Mouse (Mus musculus) skeletal muscle tissue, adult 2 months (tissue): ENCODE data around the gene Mroh2a.

Experiments
- DNase-seq: peaks from one replicate; pipeline ENCODE4 v3.0.0-alpha.2; 2012; ENCODE audit warnings: low read depth, low spot score

The Mroh2a gene

GRCm38 (mm10) chr1:88291409-88292005 lies 64.7 kb downstream of the Mroh2a start:
- no peak for DNase-seq

GRCm38 (mm10) chr1:88292057-88292456 lies 65.3 kb downstream of the Mroh2a start:
- no peak for DNase-seq

GRCm38 (mm10) chr1:88294650-88295049 lies 67.9 kb downstream of the Mroh2a start:
- DNase-seq, result peak; percentile 3

GRCm38 (mm10) chr1:88296171-88296920 lies 69.6 kb downstream of the Mroh2a start:
- DNase-seq, result peak; percentile 9

GRCm38 (mm10) chr1:88297480-88298258 lies 70.9 kb downstream of the Mroh2a start:
- peak; percentile 2 for DNase-seq

- peak; percentile 3 for DNase-seq
Observed at GRCm38 (mm10) chr1:88298686-88299528, 72.1 kb downstream of the Mroh2a start.

- peak; percentile 8 for DNase-seq
Observed at GRCm38 (mm10) chr1:88299529-88299945, 72.8 kb downstream of the Mroh2a start.

GRCm38 (mm10) chr1:88300301-88301050 lies 73.7 kb downstream of the Mroh2a start:
- peak; percentile 7 for DNase-seq

- peak; percentile 10 for DNase-seq
Observed at GRCm38 (mm10) chr1:88301121-88302014, 74.6 kb downstream of the Mroh2a start.

GRCm38 (mm10) chr1:88302057-88302740 lies 75.4 kb downstream of the Mroh2a start:
- peak; percentile 5 for DNase-seq

- DNase-seq, result peak; percentile 0
Observed at GRCm38 (mm10) chr1:88303762-88304161, 77.0 kb downstream of the Mroh2a start.

- peak; percentile 11 for DNase-seq
Observed at GRCm38 (mm10) chr1:88304261-88304985, 77.6 kb downstream of the Mroh2a start.

GRCm38 (mm10) chr1:88305018-88305795 lies 78.4 kb downstream of the Mroh2a start:
- DNase-seq, result peak; percentile 0

- peak; percentile 3 for DNase-seq
Observed at GRCm38 (mm10) chr1:88306543-88306942, 79.8 kb downstream of the Mroh2a start.

GRCm38 (mm10) chr1:88307180-88307579 lies 80.4 kb downstream of the Mroh2a start:
- DNase-seq, result peak; percentile 2

- DNase-seq, result peak; percentile 2
Observed at GRCm38 (mm10) chr1:88309020-88309419, 82.2 kb downstream of the Mroh2a start.

- peak; percentile 0 for DNase-seq
Observed at GRCm38 (mm10) chr1:88309905-88310304, 83.1 kb downstream of the Mroh2a start.

GRCm38 (mm10) chr1:88310349-88310748 lies 83.6 kb downstream of the Mroh2a start:
- DNase-seq, result peak; percentile 1
